Mouse (Mus musculus) fibroblast of lung, adult 2 months (primary cell): ENCODE results near the gene Ctsz.

ENCODE experiments used
- DNase-seq: peaks from one replicate; pipeline ENCODE4 v3.0.0-alpha.2; 2011; ENCODE audit warnings: low read depth

Gene Ctsz

GRCm38 (mm10) chr2:174439961-174440360, 1.1 kb upstream of the Ctsz start:
- DNase-seq, result no peak

GRCm38 (mm10) chr2:174439450-174439838, 605 bp upstream of the Ctsz start:
- no peak for DNase-seq

- no peak for DNase-seq
Observed at GRCm38 (mm10) chr2:174438181-174438580, 658 bp downstream of the Ctsz start.

GRCm38 (mm10) chr2:174437697-174437982, 1.2 kb downstream of the Ctsz start:
- no peak for DNase-seq

GRCm38 (mm10) chr2:174436916-174437696, 1.7 kb downstream of the Ctsz start:
- no peak for DNase-seq

GRCm38 (mm10) chr2:174436076-174436701, 2.6 kb downstream of the Ctsz start:
- DNase-seq, result no peak

- DNase-seq, result no peak
Observed at GRCm38 (mm10) chr2:174434943-174435342, 3.9 kb downstream of the Ctsz start.

- DNase-seq, result no peak
Observed at GRCm38 (mm10) chr2:174428996-174429591, 9.7 kb downstream of the Ctsz start.

GRCm38 (mm10) chr2:174428076-174428835, 10.6 kb downstream of the Ctsz start:
- no peak for DNase-seq

GRCm38 (mm10) chr2:174426856-174427255, 12.0 kb downstream of the Ctsz start:
- no peak for DNase-seq

GRCm38 (mm10) chr2:174424301-174425085, 14.3 kb downstream of the Ctsz start:
- DNase-seq, result no peak

GRCm38 (mm10) chr2:174421107-174421506, 17.7 kb downstream of the Ctsz start:
- no peak for DNase-seq

- peak; percentile 88 for DNase-seq
Observed at GRCm38 (mm10) chr2:174415731-174416310, 23.0 kb downstream of the Ctsz start, which contains the start of gene Nelfcd. Nelfcd (plus strand) TSS chr2:174415804.

- no peak for DNase-seq
Observed at GRCm38 (mm10) chr2:174415001-174415730, 23.7 kb downstream of the Ctsz start.

GRCm38 (mm10) chr2:174413127-174413526, 25.7 kb downstream of the Ctsz start:
- DNase-seq, result no peak

- no peak for DNase-seq
Observed at GRCm38 (mm10) chr2:174410222-174410621, 28.6 kb downstream of the Ctsz start.

GRCm38 (mm10) chr2:174400396-174400795, 38.4 kb downstream of the Ctsz start:
- DNase-seq, result no peak

GRCm38 (mm10) chr2:174397881-174398280, 41.0 kb downstream of the Ctsz start:
- no peak for DNase-seq

GRCm38 (mm10) chr2:174397065-174397464, 41.8 kb downstream of the Ctsz start:
- no peak for DNase-seq

- DNase-seq, result no peak
Observed at GRCm38 (mm10) chr2:174396643-174397042, 42.2 kb downstream of the Ctsz start.

GRCm38 (mm10) chr2:174393383-174393782, 45.5 kb downstream of the Ctsz start:
- no peak for DNase-seq
